ENCODE assay signal across 8 mouse cellular contexts in the genomic region with DNA sequence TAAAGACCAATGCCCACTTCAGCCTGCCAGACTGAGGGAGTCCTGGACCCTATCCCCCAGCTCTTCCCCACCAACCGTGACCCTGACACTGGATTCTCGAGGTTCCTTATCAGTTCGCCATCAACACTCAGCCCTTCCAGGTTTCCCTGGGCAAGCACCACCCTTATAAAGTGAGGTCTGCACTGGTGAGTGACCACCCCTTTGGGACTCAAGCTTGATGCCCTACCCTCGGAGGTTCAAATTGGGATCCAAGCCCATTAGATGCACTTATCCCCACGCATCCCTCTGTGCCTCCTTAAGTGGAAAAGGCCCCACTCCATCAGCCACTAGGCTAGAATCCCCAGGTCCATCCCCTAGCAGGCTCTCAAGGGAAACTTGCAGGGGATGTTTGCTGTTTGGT. TPM values are rescaled to one million over a fixed set of nuclear protein-coding genes. Genes with fewer than 3 reads are reported as not detected.
DNase-seq lines count a peak whose midpoint lies in the region; ATAC-seq lines count a peak whose summit lies in the region.

No protein-coding gene starts in this region.

- peak overlapping the region; percentile 75 for H3K4me2 ChIP-seq in heart, embryonic 12.5 days
- H3K4me2 ChIP-seq in heart, embryonic 16.5 days (ENCODE audit: low read depth, low read length): peak overlapping the region; percentile 84
- H3K4me2 ChIP-seq in liver, embryonic 16.5 days (ENCODE audit: low read depth, low read length): peak overlapping the region; percentile 72; the same call in 1 of the 2 replicates

- H3K9me3 ChIP-seq in heart, embryonic 12.5 days (replicated peaks): no peaks in the 10 kb centered on the region
- no peaks in the 10 kb centered on the region for H3K9me3 ChIP-seq in heart, embryonic 16.5 days (replicated peaks; ENCODE audit: control insufficient read depth, low read length)
- H3K9me3 ChIP-seq in liver, embryonic 16.5 days (replicated peaks; ENCODE audit: control insufficient read depth, low read length): no peaks in the 10 kb centered on the region

- no peaks in the 10 kb centered on the region for H3K27me3 ChIP-seq in heart, embryonic 12.5 days (replicated peaks)
- no peaks in the 10 kb centered on the region for H3K27me3 ChIP-seq in heart, embryonic 16.5 days (ENCODE audit: control insufficient read depth, insufficient read depth, low read length)
- H3K27me3 ChIP-seq in liver, embryonic 16.5 days (ENCODE audit: control insufficient read depth, insufficient read depth, low read depth, low read length): peaks cover 21% of the 10 kb centered on the region

- H3K36me3 ChIP-seq in heart, embryonic 12.5 days: no peaks in the 10 kb centered on the region
- no peaks in the 10 kb centered on the region for H3K36me3 ChIP-seq in heart, embryonic 16.5 days (ENCODE audit: control insufficient read depth, insufficient read depth)
- H3K36me3 ChIP-seq in liver, embryonic 16.5 days (ENCODE audit: control insufficient read depth, insufficient read depth): no peaks in the 10 kb centered on the region

- H3K9ac ChIP-seq in heart, embryonic 12.5 days: peak overlapping the region; percentile 93
- H3K9ac ChIP-seq in heart, embryonic 16.5 days (ENCODE audit: low read length): peak overlapping the region; percentile 90
- H3K9ac ChIP-seq in liver, embryonic 16.5 days (ENCODE audit: low read depth, low read length): no peak overlapping the region

- H3K4me1 ChIP-seq in heart, embryonic 12.5 days (replicated peaks): peaks cover 54% of the 10 kb centered on the region
- peaks cover 46% of the 10 kb centered on the region for H3K4me1 ChIP-seq in heart, embryonic 16.5 days (ENCODE audit: control insufficient read depth, insufficient read depth, low read length)
- H3K4me1 ChIP-seq in liver, embryonic 16.5 days (ENCODE audit: control insufficient read depth, low read depth, low read length): peaks cover 3% of the 10 kb centered on the region

- 47% methylated on average over 5 of the region's 5 CpGs for WGBS in heart, embryonic 12.5 days
- 58% methylated on average over 5 of the region's 5 CpGs for WGBS in heart, embryonic 16.5 days
- WGBS in liver, embryonic 16.5 days (ENCODE audit: insufficient replicate concordance): 41% methylated on average over 5 of the region's 5 CpGs

- H3K4me3 ChIP-seq in heart, embryonic 12.5 days: peak overlapping the region; percentile 74
- peak overlapping the region; percentile 66 for H3K4me3 ChIP-seq in heart, embryonic 16.5 days (ENCODE audit: low read length)
- peak overlapping the region; percentile 5 for H3K4me3 ChIP-seq in liver, embryonic 16.5 days (ENCODE audit: low read depth, low read length)

- no peak overlapping the region for H3K27ac ChIP-seq in heart, embryonic 12.5 days (ENCODE audit: poor library complexity, severe bottlenecking)
- peak overlapping the region; percentile 21; the same call in 1 of the 2 replicates for H3K27ac ChIP-seq in heart, embryonic 16.5 days (ENCODE audit: low read length)
- no peak overlapping the region for H3K27ac ChIP-seq in liver, embryonic 16.5 days (ENCODE audit: low read length)

- no peak for ATAC-seq in heart, embryonic 12.5 days (ENCODE audit: insufficient number of reproducible peaks, low FRiP score)
- no peak for ATAC-seq in heart, embryonic 16.5 days (replicated peaks; ENCODE audit: extremely low read depth, insufficient read depth, low FRiP score)
- no peak for ATAC-seq in liver, embryonic 16.5 days (ENCODE audit: low read depth)

- intact Hi-C loops in heart, postnatal 14 days (cut with DNase I): no loop called here

- no peak for DNase-seq in heart, postnatal 14 days
- peak; percentile 30 for DNase-seq in Muller cell, postnatal 12 days (ENCODE audit: inconsistent ontology term)
- no peak for DNase-seq in adrenal gland, adult 8-10 months
- no peak for DNase-seq in spleen, postnatal 10 days (ENCODE audit: low spot score in 2 of 2)
- DNase-seq in T-cell, adult 2 months (ENCODE audit: low spot score): no peak

RNA-seq across cellular contexts. Expression of gene Cerk, which starts 1.9 kb away (rescaled TPM):
- 15.3 and 16.3 TPM in 2 replicates for polyA plus RNA-seq in heart, embryonic 12.5 days (2016; fragmentation: Nextera tagmentation; extraction: Ambion mirVana)
- total RNA-seq in heart, postnatal 14 days (2021): 10 to 100 TPM; 32.8 to 39.2 TPM
- 18.7 and 19.3 TPM in 2 replicates for polyA plus RNA-seq in heart, embryonic 16.5 days (2015; fragmentation: Nextera tagmentation; extraction: Ambion mirVana)
- 4.7 and 4.8 TPM in 2 replicates for polyA plus RNA-seq in liver, embryonic 16.5 days (2015; fragmentation: Nextera tagmentation; extraction: Ambion mirVana)
- 10 to 100 TPM; 33.3 to 53.8 (median 43.4) TPM for total RNA-seq in adrenal gland, adult 8-10 months (2022)

RNA-seq across cellular contexts. Expression of gene Tbc1d22a, which starts 30.2 kb away (rescaled TPM):
- 10.3 and 10.7 TPM in 2 replicates for polyA plus RNA-seq in heart, embryonic 12.5 days (2016; fragmentation: Nextera tagmentation; extraction: Ambion mirVana)
- 10 to 100 TPM; 18.6 to 21.1 TPM for total RNA-seq in heart, postnatal 14 days (2021)
- 11.5 and 12.6 TPM in 2 replicates for polyA plus RNA-seq in heart, embryonic 16.5 days (2015; fragmentation: Nextera tagmentation; extraction: Ambion mirVana)
- 6.8 and 8.1 TPM in 2 replicates for polyA plus RNA-seq in liver, embryonic 16.5 days (2015; fragmentation: Nextera tagmentation; extraction: Ambion mirVana)
- 10 to 100 TPM; 36.6 to 49.1 (median 43.4) TPM for total RNA-seq in adrenal gland, adult 8-10 months (2022)

Comparison
In these comparisons a context has a peak if more than half of its experiments do, and no peak if none do; other contexts are left out.
1. H3K4me3 ChIP-seq: peak in every context shown above with its lines; median percentile 74 in heart, embryonic 12.5 days; 66 in heart, embryonic 16.5 days; 5 in liver, embryonic 16.5 days.